Mouse (Mus musculus): ENCODE measurements around the gene Ccp110. TPM values are rescaled to one million over a fixed set of nuclear protein-coding genes. Genes with fewer than 3 reads are reported as not detected.

The Ccp110 gene
- 2.5 and 2.9 TPM in 2 replicates for polyA plus RNA-seq (2012; rRNA removed)

- no peak within 1 kb of the TSS for H3K27ac ChIP-seq (ENCODE audit: insufficient read depth, low read depth, low read length)
- H3K27me3 ChIP-seq (replicated peaks; ENCODE audit: control insufficient read depth, insufficient read depth, low read length): no peaks in the 10 kb centered on the region
- TF ChIP-seq CTCF (conservative IDR thresholded peaks at IDR 0.05; ENCODE audit: insufficient read depth, insufficient read length, low read depth, low read length): no peak
- peak; percentile 98 for DNase-seq
- WGBS: under 1% methylated on average over 48 of the region's 48 CpGs
- peaks cover 5% of the 10 kb centered on the region; the same call in 1 of the 2 replicates for H3K4me1 ChIP-seq (ENCODE audit: control insufficient read depth, insufficient read depth, low read length)
- peak within 1 kb of the TSS; percentile 73 for H3K4me3 ChIP-seq (ENCODE audit: insufficient read depth, low read depth, low read length)
- no peaks in the 10 kb centered on the region for H3K36me3 ChIP-seq (ENCODE audit: control insufficient read depth, insufficient read depth, low read length)
Measured at GRCm38 (mm10) chr7:118712228-118713173, at the start of gene Ccp110. Ccp110 (plus strand) TSS chr7:118712552.

- 90% methylated on average over 2 of the region's 2 CpGs for WGBS
- Histone ChIP-seq H3K4me3 (ENCODE audit: insufficient read depth, low read depth, low read length) (no peak overlapping the region), H3K27me3 (replicated peaks; ENCODE audit: control insufficient read depth, insufficient read depth, low read length) (no peaks in the 10 kb centered on the region), H3K36me3 (ENCODE audit: control insufficient read depth, insufficient read depth, low read length) (no peaks in the 10 kb centered on the region), H3K4me1 (ENCODE audit: control insufficient read depth, insufficient read depth, low read length) (no peaks in the 10 kb centered on the region), H3K27ac (ENCODE audit: insufficient read depth, low read depth, low read length) (no peak overlapping the region)
- TF ChIP-seq POLR2A (IDR thresholded peaks at IDR 0.05; ENCODE audit: low read depth, low read length) (no peak), CTCF (conservative IDR thresholded peaks at IDR 0.05; ENCODE audit: insufficient read depth, insufficient read length, low read depth, low read length) (no peak)
- DNase-seq: no peak
Measured at GRCm38 (mm10) chr7:118667773-118668172, 44.6 kb upstream of the Ccp110 start.

GRCm38 (mm10) chr7:118670142-118670541, 42.2 kb upstream of the Ccp110 start:
- Histone ChIP-seq H3K36me3 (ENCODE audit: control insufficient read depth, insufficient read depth, low read length) (no peaks in the 10 kb centered on the region), H3K27me3 (replicated peaks; ENCODE audit: control insufficient read depth, insufficient read depth, low read length) (no peaks in the 10 kb centered on the region), H3K4me1 (ENCODE audit: control insufficient read depth, insufficient read depth, low read length) (no peaks in the 10 kb centered on the region), H3K27ac (ENCODE audit: insufficient read depth, low read depth, low read length) (no peak overlapping the region), H3K4me3 (ENCODE audit: insufficient read depth, low read depth, low read length) (no peak overlapping the region)
- DNase-seq: no peak
- WGBS: 76% methylated on average over 4 of the region's 4 CpGs
- TF ChIP-seq POLR2A (IDR thresholded peaks at IDR 0.05; ENCODE audit: low read depth, low read length): no peak
- no peak for TF ChIP-seq CTCF (conservative IDR thresholded peaks at IDR 0.05; ENCODE audit: insufficient read depth, insufficient read length, low read depth, low read length)

- H3K36me3 ChIP-seq (ENCODE audit: control insufficient read depth, insufficient read depth, low read length): no peaks in the 10 kb centered on the region
- no peak for TF ChIP-seq CTCF (conservative IDR thresholded peaks at IDR 0.05; ENCODE audit: insufficient read depth, insufficient read length, low read depth, low read length)
- no peak for DNase-seq
- no peaks in the 10 kb centered on the region for H3K4me1 ChIP-seq (ENCODE audit: control insufficient read depth, insufficient read depth, low read length)
- H3K27me3 ChIP-seq (replicated peaks; ENCODE audit: control insufficient read depth, insufficient read depth, low read length): no peaks in the 10 kb centered on the region
- H3K27ac ChIP-seq (ENCODE audit: insufficient read depth, low read depth, low read length): no peak overlapping the region
- WGBS: 87% methylated on average over 4 of the region's 4 CpGs
- H3K4me3 ChIP-seq (ENCODE audit: insufficient read depth, low read depth, low read length): no peak overlapping the region
Measured at GRCm38 (mm10) chr7:118676826-118677225, 35.5 kb upstream of the Ccp110 start.

- H3K4me1 ChIP-seq (ENCODE audit: control insufficient read depth, insufficient read depth, low read length): no peaks in the 10 kb centered on the region
- H3K4me3 ChIP-seq (ENCODE audit: insufficient read depth, low read depth, low read length): no peak overlapping the region
- 31% methylated on average over 5 of the region's 5 CpGs for WGBS
- H3K27me3 ChIP-seq (replicated peaks; ENCODE audit: control insufficient read depth, insufficient read depth, low read length): no peaks in the 10 kb centered on the region
- peaks cover 6% of the 10 kb centered on the region for H3K36me3 ChIP-seq (ENCODE audit: control insufficient read depth, insufficient read depth, low read length)
- no peak for TF ChIP-seq POLR2A (IDR thresholded peaks at IDR 0.05; ENCODE audit: low read depth, low read length)
- TF ChIP-seq CTCF (conservative IDR thresholded peaks at IDR 0.05; ENCODE audit: insufficient read depth, insufficient read length, low read depth, low read length): peak; percentile 77
- DNase-seq: peak; percentile 71
- H3K27ac ChIP-seq (ENCODE audit: insufficient read depth, low read depth, low read length): no peak overlapping the region
Measured at GRCm38 (mm10) chr7:118688199-118688598, 24.2 kb upstream of the Ccp110 start.

GRCm38 (mm10) chr7:118689088-118689487, 23.3 kb upstream of the Ccp110 start:
- TF ChIP-seq POLR2A (IDR thresholded peaks at IDR 0.05; ENCODE audit: low read depth, low read length) (no peak), CTCF (conservative IDR thresholded peaks at IDR 0.05; ENCODE audit: insufficient read depth, insufficient read length, low read depth, low read length) (no peak)
- Histone ChIP-seq H3K27ac (ENCODE audit: insufficient read depth, low read depth, low read length) (no peak overlapping the region), H3K36me3 (ENCODE audit: control insufficient read depth, insufficient read depth, low read length) (peaks cover 6% of the 10 kb centered on the region), H3K27me3 (replicated peaks; ENCODE audit: control insufficient read depth, insufficient read depth, low read length) (no peaks in the 10 kb centered on the region), H3K4me3 (ENCODE audit: insufficient read depth, low read depth, low read length) (no peak overlapping the region), H3K4me1 (ENCODE audit: control insufficient read depth, insufficient read depth, low read length) (no peaks in the 10 kb centered on the region)
- WGBS: 85% methylated on average over 7 of the region's 7 CpGs
- DNase-seq: no peak

- no peaks in the 10 kb centered on the region for H3K27me3 ChIP-seq (replicated peaks; ENCODE audit: control insufficient read depth, insufficient read depth, low read length)
- 72% methylated on average over 2 of the region's 2 CpGs for WGBS
- H3K27ac ChIP-seq (ENCODE audit: insufficient read depth, low read depth, low read length): no peak overlapping the region
- peaks cover 6% of the 10 kb centered on the region for H3K36me3 ChIP-seq (ENCODE audit: control insufficient read depth, insufficient read depth, low read length)
- no peak overlapping the region for H3K4me3 ChIP-seq (ENCODE audit: insufficient read depth, low read depth, low read length)
- TF ChIP-seq CTCF (conservative IDR thresholded peaks at IDR 0.05; ENCODE audit: insufficient read depth, insufficient read length, low read depth, low read length): no peak
- no peak for TF ChIP-seq POLR2A (IDR thresholded peaks at IDR 0.05; ENCODE audit: low read depth, low read length)
- no peak for DNase-seq
- no peaks in the 10 kb centered on the region for H3K4me1 ChIP-seq (ENCODE audit: control insufficient read depth, insufficient read depth, low read length)
Measured at GRCm38 (mm10) chr7:118691287-118691686, 21.1 kb upstream of the Ccp110 start.
